Mouse (Mus musculus): Measurements from ENCODE around the gene Gss.

Gene Gss

GRCm38 (mm10) chr2:155592137-155592853 is at the start of gene Gss:
Gss (minus strand) TSS chr2:155592810.
- peak; percentile 96 for DNase-seq (ENCODE audit: low read depth, low spot score)

GRCm38 (mm10) chr2:155641540-155642472 is 49.2 kb upstream of the Gss start:
- no peak for DNase-seq (ENCODE audit: low read depth, low spot score)

- DNase-seq (ENCODE audit: low read depth, low spot score): no peak
These were observed 48.0 kb upstream of the Gss start for GRCm38 (mm10) chr2:155640656-155641055.

GRCm38 (mm10) chr2:155637411-155637810 is 44.8 kb upstream of the Gss start:
- DNase-seq (ENCODE audit: low read depth, low spot score): no peak

- DNase-seq (ENCODE audit: low read depth, low spot score): no peak
These were observed 44.3 kb upstream of the Gss start for GRCm38 (mm10) chr2:155636881-155637280.

- DNase-seq (ENCODE audit: low read depth, low spot score): no peak
These were observed 43.4 kb upstream of the Gss start for GRCm38 (mm10) chr2:155635961-155636360.

GRCm38 (mm10) chr2:155634562-155634961 is 42.0 kb upstream of the Gss start:
- DNase-seq (ENCODE audit: low read depth, low spot score): no peak

GRCm38 (mm10) chr2:155633731-155634130 is 41.1 kb upstream of the Gss start:
- DNase-seq (ENCODE audit: low read depth, low spot score): no peak

GRCm38 (mm10) chr2:155633121-155633520 is 40.5 kb upstream of the Gss start:
- no peak for DNase-seq (ENCODE audit: low read depth, low spot score)

- DNase-seq (ENCODE audit: low read depth, low spot score): no peak
These were observed 39.7 kb upstream of the Gss start for GRCm38 (mm10) chr2:155632138-155632936.

- no peak for DNase-seq (ENCODE audit: low read depth, low spot score)
These were observed 38.2 kb upstream of the Gss start for GRCm38 (mm10) chr2:155630590-155631416.

GRCm38 (mm10) chr2:155630153-155630552 is 37.5 kb upstream of the Gss start:
- DNase-seq (ENCODE audit: low read depth, low spot score): no peak

GRCm38 (mm10) chr2:155629231-155629661 is 36.6 kb upstream of the Gss start:
- no peak for DNase-seq (ENCODE audit: low read depth, low spot score)

GRCm38 (mm10) chr2:155628519-155628918 is 35.9 kb upstream of the Gss start:
- DNase-seq (ENCODE audit: low read depth, low spot score): no peak

- no peak for DNase-seq (ENCODE audit: low read depth, low spot score)
These were observed 35.5 kb upstream of the Gss start for GRCm38 (mm10) chr2:155628112-155628511.

- peak; percentile 64 for DNase-seq (ENCODE audit: low read depth, low spot score)
These were observed 34.6 kb upstream of the Gss start for GRCm38 (mm10) chr2:155627030-155627738.

- no peak for DNase-seq (ENCODE audit: low read depth, low spot score)
These were observed 33.7 kb upstream of the Gss start for GRCm38 (mm10) chr2:155626277-155626676.

GRCm38 (mm10) chr2:155624730-155625129 is 32.1 kb upstream of the Gss start:
- DNase-seq (ENCODE audit: low read depth, low spot score): peak; percentile 74

GRCm38 (mm10) chr2:155623996-155624395 is 31.4 kb upstream of the Gss start:
- DNase-seq (ENCODE audit: low read depth, low spot score): no peak

GRCm38 (mm10) chr2:155622606-155623005 is 30.0 kb upstream of the Gss start:
- no peak for DNase-seq (ENCODE audit: low read depth, low spot score)
